Mouse (Mus musculus): Measurements from ENCODE around the gene Cavin2. TPM values are rescaled to one million over a fixed set of nuclear protein-coding genes. Genes with fewer than 3 reads are reported as not detected.

Cavin2 gene
- polyA plus RNA-seq, 1 experiment from 2014 or later = 10.2 TPM

DNA sequence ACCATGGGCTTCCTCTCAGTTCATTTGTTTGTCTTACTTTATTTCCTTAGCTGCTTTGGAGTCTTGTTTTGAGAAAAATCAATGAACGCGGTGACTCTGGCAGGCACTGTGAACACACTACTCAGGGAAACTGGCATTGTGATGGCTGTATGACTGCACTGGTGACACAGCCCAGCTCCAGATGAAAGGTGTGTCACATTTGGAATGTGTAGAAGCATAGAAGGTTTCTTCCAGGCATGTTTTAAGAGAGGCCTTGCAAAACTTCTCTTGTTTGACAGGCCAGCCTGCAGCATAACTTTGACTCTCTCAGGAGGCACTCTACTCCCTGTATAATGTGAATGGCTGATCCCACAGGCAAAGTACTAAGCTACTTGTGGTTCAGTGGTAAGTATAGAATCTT lies 20.7 kb upstream of the Cavin2 start:
- no peak overlapping the region for H3K4me3 ChIP-seq (ENCODE audit: low read length)
- H3K27ac ChIP-seq (ENCODE audit: low read depth, low read length) = no peak overlapping the region
- H3K4me2 ChIP-seq (ENCODE audit: low read length) = no peak overlapping the region
- no peaks in the 10 kb centered on the region for H3K27me3 ChIP-seq (replicated peaks; ENCODE audit: control insufficient read depth, insufficient read depth, low read length)
- 86% methylated on average over 2 of the region's 2 CpGs for WGBS
- H3K9ac ChIP-seq (ENCODE audit: low read depth, low read length) = no peak overlapping the region
- ATAC-seq = no peak
- no peaks in the 10 kb centered on the region for H3K9me3 ChIP-seq (ENCODE audit: control insufficient read depth, low read length)
- H3K36me3 ChIP-seq (ENCODE audit: control insufficient read depth, insufficient read depth, low read length) = no peaks in the 10 kb centered on the region
- peaks cover 6% of the 10 kb centered on the region for H3K4me1 ChIP-seq (ENCODE audit: control insufficient read depth, insufficient read depth, low read depth, low read length)

- no peaks in the 10 kb centered on the region for H3K36me3 ChIP-seq (ENCODE audit: control insufficient read depth, insufficient read depth, low read length)
- no peak overlapping the region for H3K27ac ChIP-seq (ENCODE audit: low read depth, low read length)
- ATAC-seq = no peak
- H3K4me1 ChIP-seq (ENCODE audit: control insufficient read depth, insufficient read depth, low read depth, low read length) = peaks cover 6% of the 10 kb centered on the region
- H3K4me3 ChIP-seq (ENCODE audit: low read length) = no peak overlapping the region
- no peak overlapping the region for H3K9ac ChIP-seq (ENCODE audit: low read depth, low read length)
- no peaks in the 10 kb centered on the region for H3K27me3 ChIP-seq (replicated peaks; ENCODE audit: control insufficient read depth, insufficient read depth, low read length)
- H3K4me2 ChIP-seq (ENCODE audit: low read length) = no peak overlapping the region
- no peaks in the 10 kb centered on the region for H3K9me3 ChIP-seq (ENCODE audit: control insufficient read depth, low read length)
- WGBS = 68% methylated on average over 5 of the region's 5 CpGs
Observed at GRCm38 (mm10) chr1:51270196-51270935, 18.6 kb upstream of the Cavin2 start.

GRCm38 (mm10) chr1:51271845-51272244 lies 17.1 kb upstream of the Cavin2 start:
- H3K27ac ChIP-seq (ENCODE audit: low read depth, low read length) = no peak overlapping the region
- no peaks in the 10 kb centered on the region for H3K27me3 ChIP-seq (replicated peaks; ENCODE audit: control insufficient read depth, insufficient read depth, low read length)
- H3K4me2 ChIP-seq (ENCODE audit: low read length) = no peak overlapping the region
- no peak overlapping the region for H3K4me3 ChIP-seq (ENCODE audit: low read length)
- H3K36me3 ChIP-seq (ENCODE audit: control insufficient read depth, insufficient read depth, low read length) = no peaks in the 10 kb centered on the region
- H3K4me1 ChIP-seq (ENCODE audit: control insufficient read depth, insufficient read depth, low read depth, low read length) = peaks cover 6% of the 10 kb centered on the region
- no peaks in the 10 kb centered on the region for H3K9me3 ChIP-seq (ENCODE audit: control insufficient read depth, low read length)
- no peak for ATAC-seq
- H3K9ac ChIP-seq (ENCODE audit: low read depth, low read length) = no peak overlapping the region
- 68% methylated on average over 4 of the region's 4 CpGs for WGBS

DNA sequence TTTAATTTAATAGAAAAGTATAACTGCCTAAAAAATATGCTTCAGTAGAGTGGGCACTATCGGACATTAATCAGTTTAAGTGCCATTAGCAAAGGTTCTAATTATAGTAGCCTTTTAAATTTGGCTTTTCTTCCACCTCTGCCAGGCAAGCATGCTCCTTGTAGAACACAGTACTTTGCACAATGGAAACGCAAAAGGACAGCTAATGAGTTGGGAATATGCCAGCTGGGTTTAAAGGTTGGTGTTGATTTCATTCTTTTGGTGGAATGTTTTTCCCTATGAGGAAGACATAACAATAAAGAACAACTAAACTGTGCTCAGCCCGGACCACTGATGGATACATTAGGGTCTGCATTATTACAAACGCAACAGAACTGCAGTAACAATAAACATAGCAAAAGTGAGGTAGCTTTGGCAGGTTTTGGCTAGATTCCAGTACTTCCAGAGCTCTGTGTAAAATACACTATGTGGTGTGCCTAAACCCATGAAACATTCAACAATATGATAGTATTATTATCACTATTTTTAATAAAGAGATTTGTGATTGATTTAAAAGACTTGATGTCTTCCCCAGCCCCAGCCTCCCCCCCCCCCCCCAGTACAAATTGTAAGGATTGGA lies 16.2 kb upstream of the Cavin2 start:
- ATAC-seq = no peak
- H3K9me3 ChIP-seq (ENCODE audit: control insufficient read depth, low read length) = no peaks in the 10 kb centered on the region
- no peaks in the 10 kb centered on the region for H3K4me1 ChIP-seq (ENCODE audit: control insufficient read depth, insufficient read depth, low read depth, low read length)
- H3K9ac ChIP-seq (ENCODE audit: low read depth, low read length) = no peak overlapping the region
- H3K27ac ChIP-seq (ENCODE audit: low read depth, low read length) = no peak overlapping the region
- H3K4me2 ChIP-seq (ENCODE audit: low read length) = no peak overlapping the region
- 54% methylated on average over 4 of the region's 4 CpGs for WGBS
- H3K4me3 ChIP-seq (ENCODE audit: low read length) = no peak overlapping the region
- no peaks in the 10 kb centered on the region for H3K27me3 ChIP-seq (replicated peaks; ENCODE audit: control insufficient read depth, insufficient read depth, low read length)
- no peaks in the 10 kb centered on the region for H3K36me3 ChIP-seq (ENCODE audit: control insufficient read depth, insufficient read depth, low read length)

DNA sequence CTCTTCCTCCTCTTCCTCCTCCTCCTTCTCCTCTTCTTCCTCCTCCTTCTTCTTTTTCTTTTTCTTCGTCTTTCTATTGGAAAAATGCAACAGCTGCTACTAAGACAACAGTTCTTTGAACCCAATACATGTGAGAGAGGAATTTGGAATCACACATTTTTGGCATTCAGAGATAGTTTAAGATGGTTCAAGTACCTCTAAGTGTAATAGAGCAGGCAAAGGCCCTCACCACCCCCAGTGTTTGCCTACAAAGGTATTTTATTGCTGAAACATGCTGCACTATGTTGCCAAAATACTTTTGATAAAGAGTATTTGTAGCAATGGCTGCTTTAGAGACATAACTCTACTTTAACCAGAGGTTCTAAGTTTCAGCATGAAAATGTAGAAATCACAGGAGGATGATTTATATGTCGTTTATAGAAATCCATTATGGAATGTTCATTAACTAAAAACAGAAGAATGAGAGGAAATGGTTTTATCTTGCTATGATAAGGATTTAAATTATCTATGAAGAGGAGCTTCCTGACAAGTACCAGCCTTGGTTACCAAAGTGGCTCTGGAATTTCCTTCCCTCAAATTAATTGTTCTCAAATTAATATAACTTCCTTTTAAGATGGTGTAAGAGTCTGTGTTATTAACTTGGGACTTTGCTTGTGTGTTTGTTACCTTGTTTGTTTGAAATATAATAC lies 10.9 kb upstream of the Cavin2 start:
- WGBS = 82% methylated on average over 2 of the region's 2 CpGs
- Histone ChIP-seq H3K4me1 (ENCODE audit: control insufficient read depth, insufficient read depth, low read depth, low read length) (no peaks in the 10 kb centered on the region), H3K27me3 (replicated peaks; ENCODE audit: control insufficient read depth, insufficient read depth, low read length) (no peaks in the 10 kb centered on the region), H3K4me2 (ENCODE audit: low read length) (no peak overlapping the region), H3K36me3 (ENCODE audit: control insufficient read depth, insufficient read depth, low read length) (no peaks in the 10 kb centered on the region), H3K9ac (ENCODE audit: low read depth, low read length) (no peak overlapping the region), H3K4me3 (ENCODE audit: low read length) (no peak overlapping the region), H3K9me3 (ENCODE audit: control insufficient read depth, low read length) (no peaks in the 10 kb centered on the region), H3K27ac (ENCODE audit: low read depth, low read length) (no peak overlapping the region)
- ATAC-seq = no peak

DNA sequence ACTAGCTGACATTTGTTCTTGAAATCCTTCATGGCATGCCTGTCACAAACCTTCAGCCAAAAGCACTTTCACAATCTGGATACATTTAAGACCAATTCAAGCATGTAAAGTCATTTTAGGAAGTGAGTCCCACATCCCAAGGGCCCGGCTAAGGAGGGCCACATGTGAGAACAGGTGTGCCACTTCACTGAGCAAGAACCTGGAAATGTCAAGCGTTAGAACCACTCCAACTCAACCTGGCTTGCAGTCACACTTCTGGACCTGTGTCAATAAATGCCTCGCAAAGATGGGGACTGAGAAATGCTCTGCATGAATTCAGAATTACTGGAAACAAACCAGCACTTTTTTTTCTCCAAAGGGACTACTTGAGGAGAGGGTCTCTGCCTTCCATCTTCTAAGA lies 725 bp upstream of the Cavin2 start:
- H3K4me2 ChIP-seq (ENCODE audit: low read length) = no peak overlapping the region
- H3K27ac ChIP-seq (ENCODE audit: low read depth, low read length) = no peak overlapping the region
- peaks cover 7% of the 10 kb centered on the region; the same call in 1 of the 2 replicates for H3K4me1 ChIP-seq (ENCODE audit: control insufficient read depth, insufficient read depth, low read depth, low read length)
- no peaks in the 10 kb centered on the region for H3K27me3 ChIP-seq (replicated peaks; ENCODE audit: control insufficient read depth, insufficient read depth, low read length)
- H3K4me3 ChIP-seq (ENCODE audit: low read length) = no peak overlapping the region
- ATAC-seq = no peak
- no peak overlapping the region for H3K9ac ChIP-seq (ENCODE audit: low read depth, low read length)
- H3K9me3 ChIP-seq (ENCODE audit: control insufficient read depth, low read length) = no peaks in the 10 kb centered on the region
- no peaks in the 10 kb centered on the region for H3K36me3 ChIP-seq (ENCODE audit: control insufficient read depth, insufficient read depth, low read length)
- WGBS = 78% methylated on average over 3 of the region's 3 CpGs

GRCm38 (mm10) chr1:51289620-51290445 lies 907 bp downstream of the Cavin2 start:
- H3K36me3 ChIP-seq (ENCODE audit: control insufficient read depth, insufficient read depth, low read length) = no peaks in the 10 kb centered on the region
- 77% methylated on average over 17 of the region's 17 CpGs for WGBS
- peak; percentile 26; the same call in 1 of the 2 replicates for ATAC-seq
- H3K9me3 ChIP-seq (ENCODE audit: control insufficient read depth, low read length) = no peaks in the 10 kb centered on the region
- H3K4me3 ChIP-seq (ENCODE audit: low read length) = peak overlapping the region; percentile 16
- peaks cover 7% of the 10 kb centered on the region; the same call in 1 of the 2 replicates for H3K4me1 ChIP-seq (ENCODE audit: control insufficient read depth, insufficient read depth, low read depth, low read length)
- H3K27me3 ChIP-seq (replicated peaks; ENCODE audit: control insufficient read depth, insufficient read depth, low read length) = no peaks in the 10 kb centered on the region
- peak overlapping the region; percentile 11; the same call in 1 of the 2 replicates for H3K9ac ChIP-seq (ENCODE audit: low read depth, low read length)
- H3K4me2 ChIP-seq (ENCODE audit: low read length) = peak overlapping the region; percentile 31
- peak overlapping the region; percentile 61 for H3K27ac ChIP-seq (ENCODE audit: low read depth, low read length)

DNA sequence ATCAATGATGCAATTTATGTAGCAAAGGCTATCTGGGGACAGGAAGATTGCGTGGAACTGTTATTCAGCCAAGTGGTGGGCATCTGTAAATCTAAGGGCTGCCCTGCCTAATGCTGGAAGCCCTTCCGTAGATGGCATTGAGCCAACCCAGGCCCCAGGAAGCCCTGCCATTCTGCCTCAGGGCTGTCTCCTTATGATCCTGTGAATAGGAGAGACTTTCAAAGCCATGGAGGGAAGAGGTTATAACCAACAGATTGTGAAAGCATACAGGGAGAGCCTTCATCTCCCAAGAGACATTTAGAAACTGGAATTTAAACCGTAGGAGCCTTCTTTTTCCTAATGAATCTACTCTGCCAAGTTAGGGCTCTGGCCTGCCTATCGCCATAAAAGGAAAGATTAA lies 1.7 kb downstream of the Cavin2 start:
- WGBS = 40% methylated on average over 4 of the region's 4 CpGs
- H3K9me3 ChIP-seq (ENCODE audit: control insufficient read depth, low read length) = no peaks in the 10 kb centered on the region
- peak; percentile 81 for ATAC-seq
- H3K4me1 ChIP-seq (ENCODE audit: control insufficient read depth, insufficient read depth, low read depth, low read length) = peaks cover 7% of the 10 kb centered on the region; the same call in 1 of the 2 replicates
- H3K27me3 ChIP-seq (replicated peaks; ENCODE audit: control insufficient read depth, insufficient read depth, low read length) = no peaks in the 10 kb centered on the region
- H3K4me3 ChIP-seq (ENCODE audit: low read length) = no peak overlapping the region
- H3K36me3 ChIP-seq (ENCODE audit: control insufficient read depth, insufficient read depth, low read length) = no peaks in the 10 kb centered on the region
- H3K27ac ChIP-seq (ENCODE audit: low read depth, low read length) = no peak overlapping the region
- H3K4me2 ChIP-seq (ENCODE audit: low read length) = 0 out of 2 replicates have a peak overlapping the region, but pooled peaks have one; percentile 3
- H3K9ac ChIP-seq (ENCODE audit: low read depth, low read length) = no peak overlapping the region
